In the genomic region with DNA sequence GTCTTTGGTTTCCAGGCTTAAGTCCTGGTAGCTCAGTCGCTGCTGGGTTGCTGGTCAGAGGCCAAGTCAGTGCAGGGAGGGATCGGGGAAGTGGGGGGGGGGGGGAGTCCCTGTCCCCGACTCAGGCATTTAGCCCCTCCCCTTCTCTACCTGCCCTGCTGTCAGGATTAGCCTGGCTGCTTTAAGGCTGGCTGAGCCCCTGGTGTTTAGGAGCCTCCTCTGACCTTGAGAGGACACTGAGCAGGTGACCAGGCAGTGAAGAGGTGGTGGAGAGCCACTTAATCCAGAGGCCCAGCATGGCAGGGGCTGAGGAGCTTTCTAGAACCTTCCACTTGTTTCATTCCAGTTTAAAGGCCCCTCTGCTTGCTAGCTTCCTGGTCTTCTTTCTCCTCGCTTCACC, we compare ENCODE assay signal across 22 mouse cellular contexts. TPM values are rescaled to one million over a fixed set of nuclear protein-coding genes. Genes with fewer than 3 reads are reported as not detected.
DNase-seq lines count a peak whose midpoint lies in the region; ATAC-seq and TF ChIP-seq lines count a peak whose summit lies in the region.
"Had no signal": no experiment of that assay in that cellular context is flagged by ENCODE, and none has a peak within 500 bp of the region (broad histone marks: within the 10 kb centered on the region; RNA-seq: fewer than 3 reads in every experiment).

No protein-coding gene starts in this region.

- no peak for ATAC-seq in kidney, embryonic 16.5 days (ENCODE audit: low FRiP score, low TSS enrichment)
- ATAC-seq in Patski: no peak
- ATAC-seq: forebrain, embryonic 13.5 days; hindbrain, embryonic 16.5 days had no signal

- in situ Hi-C loops in Patski (cut with MboI; ENCODE audit: low pct_unique_long_range_greater_than_20kb): no loop called here

- H3K9ac ChIP-seq in kidney, embryonic 16.5 days (replicated peaks; ENCODE audit: low read length): no peak overlapping the region
- H3K9ac ChIP-seq: forebrain, embryonic 13.5 days had no signal

- no peaks in the 10 kb centered on the region for H3K9me3 ChIP-seq in kidney, embryonic 16.5 days (ENCODE audit: low read length)
- H3K9me3 ChIP-seq: forebrain, embryonic 13.5 days; heart, embryonic 10.5 days; midbrain, embryonic 10.5 days had no signal

- H3K27me3 ChIP-seq in kidney, embryonic 16.5 days (ENCODE audit: insufficient read depth, low read length): no peaks in the 10 kb centered on the region
- no peaks in the 10 kb centered on the region for H3K27me3 ChIP-seq in Patski
- H3K27me3 ChIP-seq: forebrain, embryonic 13.5 days had no signal

- no peaks in the 10 kb centered on the region for H3K36me3 ChIP-seq in kidney, embryonic 16.5 days (ENCODE audit: insufficient read depth, low read length)
- H3K36me3 ChIP-seq: heart, embryonic 10.5 days; midbrain, embryonic 10.5 days had no signal

- no peak for TF ChIP-seq CTCF in Patski (IDR thresholded peaks at IDR 0.05)
- no peak for TF ChIP-seq CTCF in lung, adult 2 months (IDR thresholded peaks at IDR 0.05; ENCODE audit: insufficient read depth, low read length)

- CTCF ChIA-PET in Patski (lab: Charles Lee): interaction anchor here (1.0 kb wide), 1 partner anchor 10 kb away, joined by 3 read pairs; no protein-coding TSS in a partner anchor

- no peak overlapping the region for H3K27ac ChIP-seq in kidney, embryonic 16.5 days (ENCODE audit: low read length)
- H3K27ac ChIP-seq: forebrain, embryonic 13.5 days; heart, embryonic 10.5 days; kidney, postnatal 0 days; midbrain, embryonic 10.5 days had no signal

- WGBS in kidney, embryonic 16.5 days: 22% methylated on average over 4 of the region's 4 CpGs
- 14% methylated on average over 4 of the region's 4 CpGs for WGBS in lung, adult 2 months

- DNase-seq in kidney, adult 18-20 months: peak; percentile 21
- DNase-seq in Patski (ENCODE audit: low read depth, low spot score): peak; percentile 12
- DNase-seq in lung, adult 2 months: peak; percentile 39
- DNase-seq in lung, postnatal 4 days: peak; percentile 40 to 82
- DNase-seq in left cerebral cortex, postnatal 25 days (ENCODE audit: low spot score in 2 of 2): no peak
- no peak for DNase-seq in right cerebral cortex, postnatal 36 days (ENCODE audit: low spot score in 2 of 2)
- DNase-seq: adrenal gland, postnatal 25 days; cerebellum, adult 18-20 months; cerebellum, postnatal 36 days; gastrocnemius, postnatal 25 days; heart, postnatal 14 days; thymus, postnatal 14 days had no signal

- no peak for TF ChIP-seq POLR2A in lung, adult 2 months (IDR thresholded peaks at IDR 0.05; ENCODE audit: borderline replicate concordance, extremely low read depth, low read depth, low read length)

- H3K4me3 ChIP-seq in kidney, embryonic 16.5 days (ENCODE audit: low read length): no peak overlapping the region
- H3K4me3 ChIP-seq in lung, adult 2 months (replicated peaks; ENCODE audit: extremely low read depth, low read depth, low read length): no peak overlapping the region
- H3K4me3 ChIP-seq: forebrain, embryonic 13.5 days; heart, embryonic 10.5 days; midbrain, embryonic 10.5 days had no signal

- intact Hi-C loops in left cerebral cortex, postnatal 25 days (cut with DNase I): no loop called here

- no peak overlapping the region for H3K4me2 ChIP-seq in kidney, embryonic 16.5 days (replicated peaks; ENCODE audit: low read depth, low read length)
- H3K4me2 ChIP-seq: forebrain, embryonic 13.5 days had no signal

- POLR2A ChIA-PET in Patski (lab: Charles Lee): no interaction called here

- H3K4me1 ChIP-seq in kidney, embryonic 16.5 days (ENCODE audit: insufficient read depth, low read length): no peaks in the 10 kb centered on the region
- no peaks in the 10 kb centered on the region for H3K4me1 ChIP-seq in lung, adult 2 months (ENCODE audit: control insufficient read depth, insufficient read depth, low read length)
- H3K4me1 ChIP-seq: forebrain, embryonic 13.5 days had no signal

RNA-seq across cellular contexts. Expression of a gene that starts 36.9 kb away (rescaled TPM):
- polyA plus RNA-seq in kidney, embryonic 16.5 days (2015; fragmentation: Nextera tagmentation; extraction: Ambion mirVana): 0.24 and 0.37 TPM in 2 replicates
- 51.0 TPM for polyA plus RNA-seq in Patski (2021)
- 22.5 and 27.8 TPM in 2 replicates for polyA plus RNA-seq in lung, adult 2 months (2012; rRNA removed)
- 10 to 100 TPM; 35.0 to 37.6 TPM for total RNA-seq in left cerebral cortex, postnatal 25 days (2021)
- total RNA-seq: gastrocnemius, postnatal 25 days had no signal
- polyA plus RNA-seq: liver, embryonic 16.5 days had no signal

RNA-seq across cellular contexts. Expression of a gene that starts 44.2 kb away (rescaled TPM):
- polyA plus RNA-seq in kidney, embryonic 16.5 days (2015; fragmentation: Nextera tagmentation; extraction: Ambion mirVana): 74.3 and 77.5 TPM in 2 replicates
- 54.7 TPM for polyA plus RNA-seq in Patski (2021)
- polyA plus RNA-seq in lung, adult 2 months (2012; rRNA removed): 23.6 and 24.4 TPM in 2 replicates
- 10 to 100 TPM; 20.5 to 21.0 TPM for total RNA-seq in left cerebral cortex, postnatal 25 days (2021)

RNA-seq across cellular contexts. Expression of a gene that starts 44.7 kb away (rescaled TPM):
- 0.72 TPM in 1 of 2 replicates, not detected in the other for polyA plus RNA-seq in kidney, embryonic 16.5 days (2015; fragmentation: Nextera tagmentation; extraction: Ambion mirVana)
- not detected for polyA plus RNA-seq in Patski (2021)
- polyA plus RNA-seq in lung, adult 2 months (2012; rRNA removed): not detected in 2 replicates
- not detected for total RNA-seq in left cerebral cortex, postnatal 25 days (2021)
- total RNA-seq: adrenal gland, postnatal 25 days; gastrocnemius, postnatal 25 days; heart, postnatal 14 days; layer of hippocampus, postnatal 10 days had no signal
- polyA plus RNA-seq: forebrain, embryonic 13.5 days; heart, embryonic 10.5 days; hindbrain, embryonic 16.5 days; kidney, postnatal 0 days; limb, embryonic 14.5 days; midbrain, embryonic 10.5 days; neural tube, embryonic 14.5 days had no signal

RNA-seq across cellular contexts. Expression of a gene that starts 51.2 kb away (rescaled TPM):
- 9.6 and 10.3 TPM in 2 replicates for polyA plus RNA-seq in kidney, embryonic 16.5 days (2015; fragmentation: Nextera tagmentation; extraction: Ambion mirVana)
- not detected for polyA plus RNA-seq in Patski (2021)
- 53.9 and 61.2 TPM in 2 replicates for polyA plus RNA-seq in lung, adult 2 months (2012; rRNA removed)
- total RNA-seq in left cerebral cortex, postnatal 25 days (2021): under 1 TPM in 1 of 2 experiments, not detected in 1; 0.48 TPM
- total RNA-seq: adrenal gland, postnatal 25 days had no signal

Comparison
In these comparisons a context has a peak if more than half of its experiments do, and no peak if none do; other contexts are left out.
1. DNase-seq: peak in kidney, adult 18-20 months (single experiment), Patski (single experiment), lung, adult 2 months (single experiment) and lung, postnatal 4 days (2 of 2); none in left cerebral cortex, postnatal 25 days (0 of 2) and right cerebral cortex, postnatal 36 days (0 of 2).
2. RNA of a gene that starts 36.9 kb away (polyA plus RNA-seq): 51.0 TPM in Patski (single experiment) and 22.5 to 27.8 TPM in lung, adult 2 months; 0.24 to 0.37 TPM in kidney, embryonic 16.5 days; every median in the first group is over 10 times any median in the second.